Mouse (Mus musculus) MEL (cell line): Measurements from ENCODE around the gene Atxn2. TPM values are rescaled to one million over a fixed set of nuclear protein-coding genes. Genes with fewer than 3 reads are reported as not detected.

Experiments used
- DNase-seq: peaks from one replicate; pipeline ENCODE4 v3.0.0; 2011; ENCODE audit warnings: low read depth, low spot score
- H3K27ac ChIP-seq: 2 replicates; pipeline ENCODE4 v1.5.1; 2012; ENCODE audit warnings: low read depth, mild to moderate bottlenecking, control low read depth, low read length, moderate library complexity; ENCODE audit not compliant: control insufficient read depth
- H3K27me3 ChIP-seq, 2 experiments: fragments of 150-350 bp in 1 of 2; sonication (generic) in 1 of 2; 2 replicates each; pipeline ENCODE4 v1.6.1; 2012; ENCODE audit warnings: low read length in 2 of 2, mild to moderate bottlenecking in 2 of 2, improper control_type of control experiment in 1 of 2, moderate library complexity in 1 of 2; ENCODE audit not compliant: insufficient read depth in 2 of 2, control insufficient read depth in 1 of 2
- H3K36me3 ChIP-seq, 2 experiments: 2 replicates each; pipeline ENCODE4 v1.6.1; 2012 to 2014; ENCODE audit warnings: low read length in 2 of 2, improper control_type of control experiment in 1 of 2, inconsistent platforms in 1 of 2, mild to moderate bottlenecking in 1 of 2; ENCODE audit not compliant: insufficient read depth in 2 of 2, control insufficient read depth in 1 of 2
- H3K4me1 ChIP-seq, 2 experiments: fragments of 150-350 bp in 1 of 2; sonication (generic) in 1 of 2; 2 replicates each; pipeline ENCODE4 v1.6.1; 2012; ENCODE audit warnings: low read length in 2 of 2, improper control_type of control experiment in 1 of 2, mild to moderate bottlenecking in 1 of 2; ENCODE audit not compliant: insufficient read depth in 2 of 2, control insufficient read depth in 1 of 2
- H3K4me3 ChIP-seq, 2 experiments: fragments of 150-350 bp in 1 of 2; sonication (generic) in 1 of 2; 2 replicates each; pipeline ENCODE4 v1.5.1; 2012; ENCODE audit warnings: low read depth in 2 of 2, low read length in 2 of 2, mild to moderate bottlenecking in 2 of 2, moderate library complexity in 2 of 2, control low read depth in 1 of 2, improper control_type of control experiment in 1 of 2; ENCODE audit not compliant: control insufficient read depth in 1 of 2, insufficient read depth in 1 of 2
- H3K79me2 ChIP-seq: 2 replicates; pipeline ENCODE4 v1.6.1; 2012; ENCODE audit warnings: mild to moderate bottlenecking, low read length, moderate library complexity; ENCODE audit not compliant: control insufficient read depth, poor library complexity, insufficient read depth
- H3K9ac ChIP-seq: 2 replicates; pipeline ENCODE4 v1.6.1; 2012; ENCODE audit warnings: low read depth, mild to moderate bottlenecking, control low read depth, low read length, moderate library complexity; ENCODE audit not compliant: control insufficient read depth, poor library complexity, severe bottlenecking
- H3K9me3 ChIP-seq: fragments of 150-350 bp; sonication (generic); replicated peaks from 2 replicates; pipeline ENCODE4 v1.6.1; 2012; ENCODE audit warnings: mild to moderate bottlenecking, low read length, improper control_type of control experiment, moderate library complexity; ENCODE audit not compliant: insufficient read depth
- BHLHE40 ChIP-seq: IDR thresholded peaks from 2 replicates; pipeline ENCODE4 v1.6.1; 2012; ENCODE audit warnings: low read depth, mild to moderate bottlenecking, inconsistent platforms, low read length, improper control_type of control experiment, borderline replicate concordance
- CTCF ChIP-seq, 3 experiments: IDR thresholded peaks in 2 of 3; conservative IDR thresholded peaks in 1 of 3; 2 replicates each; pipeline ENCODE4 v1.5.1; 2011 to 2012; ENCODE audit warnings: low read length in 3 of 3, low read depth in 2 of 3, mild to moderate bottlenecking in 2 of 3, improper control_type of control experiment in 1 of 3, inconsistent platforms in 1 of 3, mixed read lengths in 1 of 3, moderate library complexity in 1 of 3; ENCODE audit not compliant: control insufficient read depth in 1 of 3, insufficient read depth in 1 of 3, poor library complexity in 1 of 3, severe bottlenecking in 1 of 3
- ELF1 ChIP-seq: IDR thresholded peaks from 2 replicates; pipeline ENCODE4 v1.6.1; 2014; ENCODE audit warnings: low read depth, mild to moderate bottlenecking, inconsistent platforms, low read length, improper control_type of control experiment, moderate library complexity
- ETS1 ChIP-seq: IDR thresholded peaks from 2 replicates; pipeline ENCODE4 v1.6.1; 2012; ENCODE audit warnings: low read depth, mild to moderate bottlenecking, inconsistent platforms, low read length, improper control_type of control experiment, moderate library complexity
- GABPA ChIP-seq: IDR thresholded peaks from 2 replicates; pipeline ENCODE4 v1.6.1; 2012; ENCODE audit warnings: low read depth, mild to moderate bottlenecking, inconsistent platforms, low read length, improper control_type of control experiment, moderate library complexity
- GATA1 ChIP-seq: IDR thresholded peaks from 2 replicates; pipeline ENCODE4 v1.6.1; 2011; ENCODE audit warnings: low read depth, low read length, improper control_type of control experiment
- HCFC1 ChIP-seq: IDR thresholded peaks from 2 replicates; pipeline ENCODE4 v1.6.1; 2012; ENCODE audit warnings: low read depth, mild to moderate bottlenecking, inconsistent platforms, low read length, improper control_type of control experiment, moderate library complexity
- JUND ChIP-seq: IDR thresholded peaks from 2 replicates; pipeline ENCODE4 v1.6.1; 2011; ENCODE audit warnings: low read depth, mild to moderate bottlenecking, improper control_type of control experiment, low read length
- MAFK ChIP-seq: IDR thresholded peaks from 2 replicates; pipeline ENCODE4 v1.6.1; 2011; ENCODE audit warnings: low read depth, mild to moderate bottlenecking, low read length, improper control_type of control experiment, borderline replicate concordance
- MAZ ChIP-seq: IDR thresholded peaks from 2 replicates; pipeline ENCODE4 v1.6.1; 2012; ENCODE audit warnings: low read depth, mild to moderate bottlenecking, inconsistent platforms, low read length, improper control_type of control experiment
- MEF2A ChIP-seq: IDR thresholded peaks from 2 replicates; pipeline ENCODE4 v1.6.1; 2014; ENCODE audit warnings: low read depth, mild to moderate bottlenecking, inconsistent platforms, low read length, improper control_type of control experiment; ENCODE audit not compliant: poor library complexity, insufficient replicate concordance, severe bottlenecking; ENCODE audit errors: extremely low read depth
- NELFE ChIP-seq: IDR thresholded peaks from 2 replicates; pipeline ENCODE4 v1.6.1; 2011; ENCODE audit warnings: low read depth, low read length, improper control_type of control experiment
- NRF1 ChIP-seq: IDR thresholded peaks from 2 replicates; pipeline ENCODE4 v1.6.1; 2014; ENCODE audit warnings: low read depth, mild to moderate bottlenecking, inconsistent platforms, low read length, improper control_type of control experiment, moderate library complexity; ENCODE audit not compliant: poor library complexity, insufficient read depth, severe bottlenecking
- POLR2AphosphoS2 ChIP-seq: IDR thresholded peaks from 2 replicates; pipeline ENCODE4 v1.6.1; 2011; ENCODE audit warnings: low read length, improper control_type of control experiment
- RAD21 ChIP-seq: IDR thresholded peaks from 2 replicates; pipeline ENCODE4 v1.6.1; 2011; ENCODE audit warnings: mild to moderate bottlenecking, low read depth, low read length, improper control_type of control experiment
- RCOR1 ChIP-seq: IDR thresholded peaks from 2 replicates; pipeline ENCODE4 v1.6.1; 2012; ENCODE audit warnings: low read depth, mild to moderate bottlenecking, inconsistent platforms, low read length, improper control_type of control experiment
- SMC3 ChIP-seq: IDR thresholded peaks from 2 replicates; pipeline ENCODE4 v1.6.1; 2011; ENCODE audit warnings: low read depth, low read length, improper control_type of control experiment
- TBP ChIP-seq: IDR thresholded peaks from 2 replicates; pipeline ENCODE4 v1.8.0; 2011; ENCODE audit warnings: low read depth, low read length, improper control_type of control experiment
- TCF12 ChIP-seq: IDR thresholded peaks from 2 replicates; pipeline ENCODE4 v1.6.1; 2014; ENCODE audit warnings: low read depth, mild to moderate bottlenecking, inconsistent platforms, low read length, improper control_type of control experiment, moderate library complexity
- UBTF ChIP-seq: IDR thresholded peaks from 2 replicates; pipeline ENCODE4 v1.6.1; 2012; ENCODE audit warnings: low read depth, mild to moderate bottlenecking, inconsistent platforms, low read length, improper control_type of control experiment, moderate library complexity, borderline replicate concordance; ENCODE audit not compliant: insufficient read depth
- USF1 ChIP-seq: IDR thresholded peaks from 2 replicates; pipeline ENCODE4 v1.6.1; 2014; ENCODE audit warnings: low read depth, mild to moderate bottlenecking, inconsistent platforms, low read length, improper control_type of control experiment, moderate library complexity
- ZC3H11A ChIP-seq: IDR thresholded peaks from 2 replicates; pipeline ENCODE4 v1.6.1; 2012; ENCODE audit warnings: low read depth, mild to moderate bottlenecking, inconsistent platforms, low read length, improper control_type of control experiment
- ZKSCAN1 ChIP-seq: IDR thresholded peaks from 2 replicates; pipeline ENCODE4 v1.6.1; 2012; ENCODE audit warnings: low read depth, mild to moderate bottlenecking, inconsistent platforms, low read length, improper control_type of control experiment, moderate library complexity
- polyA plus RNA-seq, 2 experiments: library from polyadenylated mRNA; stranded (reverse) in 1 of 2; unstranded in 1 of 2; fragments of >175 nt in 1 of 2; fragments of >200 nt in 1 of 2; gene quantifications; 2 replicates each; pipeline versions ENCODE4 v1.2.1 to v1.2.4; 2012; ENCODE audit warnings: low replicate concordance in 2 of 2, low read depth in 1 of 2; ENCODE audit not compliant: insufficient read length in 2 of 2, insufficient read depth in 1 of 2, missing spikeins in 1 of 2
- total RNA-seq: library from RNA; depleted of rRNA; stranded (reverse); fragments of 300-350 nt; gene quantifications from 2 replicates; pipeline ENCODE4 v1.2.3, GENCODE M21; 2012

Gene Atxn2
- total and polyA plus RNA-seq, 3 experiments = 16.3 to 476 (median 85.4) TPM

GRCm38 (mm10) chr5:121696761-121697160 is 14.4 kb upstream of the Atxn2 start:
- Histone ChIP-seq H3K36me3 (peaks cover 0 to 4% of the 10 kb centered on the region in 2 experiments; a peak in 2 of 4 replicates), H3K9ac (no peak overlapping the region), H3K9me3 (no peaks in the 10 kb centered on the region), H3K27me3 (no peaks in the 10 kb centered on the region), H3K4me1 (peaks cover 7 to 9% of the 10 kb centered on the region in 2 experiments; a peak in 3 of 4 replicates), H3K27ac (no peak overlapping the region), H3K79me2 (no peaks in the 10 kb centered on the region), H3K4me3 (no peak overlapping the region)
- no peak for DNase-seq
- TF ChIP-seq MEF2A (no peak), SMC3 (no peak), CTCF (IDR thresholded peaks at IDR 0.05 in 2 of 3, conservative IDR thresholded peaks at IDR 0.05 in 1 of 3; ENCODE audit: control insufficient read depth in 1 of 3, insufficient read depth in 1 of 3, low read depth in 2 of 3, low read length in 3 of 3, poor library complexity in 1 of 3, severe bottlenecking in 1 of 3) (no peak), GATA1 (no peak), GABPA (no peak), TCF12 (no peak), USF1 (no peak), NELFE (no peak), RCOR1 (no peak), ETS1 (no peak), ZC3H11A (no peak), MAFK (no peak), JUND (no peak), POLR2AphosphoS2 (no peak)

DNA sequence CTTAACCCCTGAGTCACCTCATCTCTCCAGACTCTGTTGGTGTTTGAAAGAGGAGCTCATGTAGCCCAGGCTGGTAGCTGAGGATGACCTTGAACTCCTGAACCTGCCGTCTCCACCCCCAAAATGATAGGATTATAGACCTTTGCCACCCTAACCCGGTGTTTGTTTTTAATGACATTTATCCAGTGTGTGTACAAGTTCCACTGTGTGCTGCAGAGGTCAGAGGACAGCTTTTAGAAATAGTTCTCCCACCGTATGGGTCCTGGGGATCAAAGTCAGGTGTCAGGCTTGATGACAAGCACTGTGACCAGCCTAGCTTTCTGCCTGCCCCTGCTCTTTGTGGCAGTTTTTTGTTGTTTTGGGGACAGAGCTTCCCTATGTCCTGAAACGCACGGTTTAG is 11.2 kb upstream of the Atxn2 start:
- no peaks in the 10 kb centered on the region for H3K79me2 ChIP-seq

More for the DNA sequence above, 11.2 kb upstream of the Atxn2 start:
- Histone ChIP-seq H3K27me3 (no peaks in the 10 kb centered on the region), H3K36me3 (peaks cover 0 to 7% of the 10 kb centered on the region in 2 experiments; a peak in 2 of 4 replicates), H3K4me3 (no peak overlapping the region), H3K27ac (no peak overlapping the region), H3K9ac (no peak overlapping the region), H3K4me1 (peaks cover 7 to 10% of the 10 kb centered on the region in 2 experiments; a peak in 3 of 4 replicates), H3K9me3 (no peaks in the 10 kb centered on the region)
- no peak for DNase-seq
- TF ChIP-seq ELF1 (no peak), HCFC1 (no peak), RAD21 (no peak), ZKSCAN1 (no peak), MAZ (no peak), BHLHE40 (no peak), GATA1 (no peak), UBTF (no peak), TBP (no peak), NRF1 (no peak)
